Mouse (Mus musculus): ENCODE data around the gene Fntb.

GRCm38 (mm10) chr12:76775132-76775531 is 9.7 kb downstream of the Fntb start:
- TF ChIP-seq CTCF (IDR thresholded peaks at IDR 0.05; ENCODE audit: low read depth) (no peak), EP300 (IDR thresholded peaks at IDR 0.05; ENCODE audit: low read depth) (no peak)

All from liver, postnatal 0 days (tissue).